Mouse (Mus musculus): ENCODE measurements around the gene Iscu.

GRCm38 (mm10) chr5:113789075-113789788 is 16.7 kb downstream of the Iscu start:
- TF ChIP-seq CTCF (IDR thresholded peaks at IDR 0.05; ENCODE audit: low read depth): no peak
- no peak for TF ChIP-seq EP300 (IDR thresholded peaks at IDR 0.05; ENCODE audit: low read depth)

All from liver, embryonic 14.5 days (tissue).